Mouse (Mus musculus) thymus, adult 2 months (tissue): ENCODE data around the gene Srgap1.

Experiments
- CTCF ChIP-seq: fragments of 200-500 bp; IDR thresholded peaks from 2 replicates; pipeline ENCODE4 v1.5.1; 2012; ENCODE audit warnings: mild to moderate bottlenecking, control low read depth, low read length, moderate library complexity, borderline replicate concordance; ENCODE audit not compliant: control insufficient read depth, poor library complexity, insufficient read depth; ENCODE audit errors: extremely low read depth
- POLR2A ChIP-seq: fragments of 200-500 bp; IDR thresholded peaks from 2 replicates; pipeline ENCODE4 v1.6.1; 2012; ENCODE audit warnings: mild to moderate bottlenecking, low read length, control low read depth, moderate library complexity; ENCODE audit not compliant: control insufficient read depth, poor library complexity, insufficient read depth; ENCODE audit errors: extremely low read depth

GRCm38 (mm10) chr10:121992609-121993008, 54.5 kb downstream of the Srgap1 start:
- TF ChIP-seq CTCF = no peak
- TF ChIP-seq POLR2A = no peak
